Comparison of ENCODE assay signal across 8 mouse cellular contexts in the genomic region with DNA sequence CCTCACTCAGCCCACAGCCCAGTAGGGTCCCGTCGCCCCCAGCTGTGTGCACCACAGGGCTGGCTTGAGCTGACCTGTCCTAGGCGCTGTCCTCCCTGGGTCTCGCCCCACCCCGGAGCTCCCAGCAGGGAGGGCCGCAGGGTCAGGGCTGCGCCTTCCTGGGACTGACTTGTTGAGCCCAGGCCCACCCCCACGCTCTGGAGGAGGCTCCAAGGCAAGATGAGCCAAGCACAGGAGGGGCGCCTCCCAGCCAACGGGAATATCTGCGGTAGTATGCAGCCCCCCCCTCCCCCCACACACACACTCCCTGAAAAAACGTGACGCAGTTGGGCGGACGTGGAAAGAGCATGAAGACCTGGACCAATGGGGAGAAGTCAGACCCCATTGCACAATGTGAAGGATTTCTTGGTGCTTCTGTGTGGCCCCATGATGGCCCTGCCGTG. TPM values are rescaled to one million over a fixed set of nuclear protein-coding genes. Genes with fewer than 3 reads are reported as not detected.
DNase-seq lines count a peak whose midpoint lies in the region; ATAC-seq and TF ChIP-seq lines count a peak whose summit lies in the region.

No protein-coding gene starts in this region.

- H3K27me3 ChIP-seq in kidney, embryonic 15.5 days: no peaks in the 10 kb centered on the region
- H3K27me3 ChIP-seq in forebrain, postnatal 0 days (ENCODE audit: insufficient read depth, low read length): no peaks in the 10 kb centered on the region
- H3K27me3 ChIP-seq in hindbrain, embryonic 13.5 days: no peaks in the 10 kb centered on the region
- H3K27me3 ChIP-seq in lung, postnatal 0 days (replicated peaks; ENCODE audit: insufficient read depth, low read length): no peaks in the 10 kb centered on the region

- 11% methylated on average over 16 of the region's 16 CpGs for WGBS in kidney, embryonic 15.5 days
- WGBS in forebrain, postnatal 0 days: 29% methylated on average over 16 of the region's 16 CpGs
- 11% methylated on average over 16 of the region's 16 CpGs for WGBS in hindbrain, embryonic 13.5 days
- 10% methylated on average over 15 of the region's 16 CpGs for WGBS in lung, postnatal 0 days

- ATAC-seq in kidney, embryonic 15.5 days (replicated peaks; ENCODE audit: low FRiP score): peak; percentile 86
- peak; percentile 71 for ATAC-seq in forebrain, postnatal 0 days
- peak; percentile 49 for ATAC-seq in hindbrain, embryonic 13.5 days (ENCODE audit: low FRiP score)
- ATAC-seq in lung, postnatal 0 days: peak; percentile 88

- H3K4me3 ChIP-seq in kidney, embryonic 15.5 days (replicated peaks): peak overlapping the region; percentile 30
- H3K4me3 ChIP-seq in forebrain, postnatal 0 days (ENCODE audit: low read depth, low read length): no peak overlapping the region
- H3K4me3 ChIP-seq in hindbrain, embryonic 13.5 days: peak overlapping the region; percentile 23
- peak overlapping the region; percentile 17; the same call in 1 of the 2 replicates for H3K4me3 ChIP-seq in lung, postnatal 0 days (ENCODE audit: low read depth, low read length)

- TF ChIP-seq EP300 in lung, postnatal 0 days (IDR thresholded peaks at IDR 0.05): no peak; the same call in 1 of the 2 replicates

- DNase-seq in kidney, adult 11 months: no peak
- no peak for DNase-seq in forebrain, postnatal 0 days
- DNase-seq in lung, postnatal 0 days (ENCODE audit: low spot score): peak; percentile 92
- peak; percentile 44 for DNase-seq in ovary, postnatal 14 days (ENCODE audit: low spot score)
- no peak for DNase-seq in thymus, postnatal 36 days
- no peak for DNase-seq in right cerebral cortex, postnatal 4 days

- no peak for TF ChIP-seq CTCF in forebrain, postnatal 0 days (IDR thresholded peaks at IDR 0.05; ENCODE audit: low read depth)
- TF ChIP-seq CTCF in lung, postnatal 0 days (IDR thresholded peaks at IDR 0.05): no peak

- H3K36me3 ChIP-seq in kidney, embryonic 15.5 days: no peaks in the 10 kb centered on the region
- no peaks in the 10 kb centered on the region for H3K36me3 ChIP-seq in forebrain, postnatal 0 days (ENCODE audit: insufficient read depth)
- no peaks in the 10 kb centered on the region for H3K36me3 ChIP-seq in hindbrain, embryonic 13.5 days
- no peaks in the 10 kb centered on the region for H3K36me3 ChIP-seq in lung, postnatal 0 days (ENCODE audit: insufficient read depth, low read length)

- no peaks in the 10 kb centered on the region for H3K9me3 ChIP-seq in kidney, embryonic 15.5 days (replicated peaks)
- H3K9me3 ChIP-seq in forebrain, postnatal 0 days (ENCODE audit: low read length): no peaks in the 10 kb centered on the region
- H3K9me3 ChIP-seq in hindbrain, embryonic 13.5 days: no peaks in the 10 kb centered on the region
- no peaks in the 10 kb centered on the region for H3K9me3 ChIP-seq in lung, postnatal 0 days (ENCODE audit: low read length)

- H3K4me1 ChIP-seq in kidney, embryonic 15.5 days: peaks cover 14% of the 10 kb centered on the region
- H3K4me1 ChIP-seq in forebrain, postnatal 0 days (ENCODE audit: insufficient read depth): no peaks in the 10 kb centered on the region
- peaks cover 6% of the 10 kb centered on the region for H3K4me1 ChIP-seq in hindbrain, embryonic 13.5 days (replicated peaks)
- H3K4me1 ChIP-seq in lung, postnatal 0 days (ENCODE audit: insufficient read depth, low read depth, low read length): peaks cover 3% of the 10 kb centered on the region; the same call in 1 of the 2 replicates

- H3K4me2 ChIP-seq in kidney, embryonic 15.5 days: peak overlapping the region; percentile 56
- H3K4me2 ChIP-seq in forebrain, postnatal 0 days (ENCODE audit: low read depth): peak overlapping the region; percentile 33
- H3K4me2 ChIP-seq in hindbrain, embryonic 13.5 days: peak overlapping the region; percentile 51
- H3K4me2 ChIP-seq in lung, postnatal 0 days (replicated peaks; ENCODE audit: low read depth, low read length): peak overlapping the region; percentile 43

- H3K27ac ChIP-seq in kidney, embryonic 15.5 days: peak overlapping the region; percentile 11; the same call in 1 of the 2 replicates
- no peak overlapping the region for H3K27ac ChIP-seq in forebrain, postnatal 0 days (ENCODE audit: low read depth, low read length)
- H3K27ac ChIP-seq in hindbrain, embryonic 13.5 days: no peak overlapping the region
- H3K27ac ChIP-seq in lung, postnatal 0 days (ENCODE audit: low read length): peak overlapping the region; percentile 93

- no peak overlapping the region for H3K9ac ChIP-seq in kidney, embryonic 15.5 days
- H3K9ac ChIP-seq in forebrain, postnatal 0 days: no peak overlapping the region
- H3K9ac ChIP-seq in hindbrain, embryonic 13.5 days: no peak overlapping the region
- no peak overlapping the region for H3K9ac ChIP-seq in lung, postnatal 0 days (replicated peaks; ENCODE audit: low read depth)

RNA-seq across cellular contexts. Expression of a gene that starts 51.8 kb away (rescaled TPM):
- polyA plus RNA-seq in kidney, embryonic 15.5 days (2015; fragmentation: Nextera tagmentation; extraction: Ambion mirVana): not detected in 2 replicates
- total RNA-seq in forebrain, postnatal 0 days (2014; rRNA removed): not detected in 2 replicates
- polyA plus RNA-seq in forebrain, postnatal 0 days (2015; fragmentation: Nextera tagmentation; extraction: Ambion mirVana): not detected in 2 replicates
- not detected in 2 replicates for polyA plus RNA-seq in hindbrain, embryonic 13.5 days (2015; fragmentation: Nextera tagmentation; extraction: Ambion mirVana)
- polyA plus RNA-seq in lung, postnatal 0 days (2015; fragmentation: Nextera tagmentation; extraction: Ambion mirVana): not detected in 2 replicates

RNA-seq across cellular contexts. Expression of a gene that starts 58.1 kb away (rescaled TPM):
- polyA plus RNA-seq in kidney, embryonic 15.5 days (2015; fragmentation: Nextera tagmentation; extraction: Ambion mirVana): 54.6 and 54.7 TPM in 2 replicates
- 82.3 and 115 TPM in 2 replicates for total RNA-seq in forebrain, postnatal 0 days (2014; rRNA removed)
- 19.1 and 26.5 TPM in 2 replicates for polyA plus RNA-seq in forebrain, postnatal 0 days (2015; fragmentation: Nextera tagmentation; extraction: Ambion mirVana)
- 43.3 and 44.5 TPM in 2 replicates for polyA plus RNA-seq in hindbrain, embryonic 13.5 days (2015; fragmentation: Nextera tagmentation; extraction: Ambion mirVana)
- polyA plus RNA-seq in lung, postnatal 0 days (2015; fragmentation: Nextera tagmentation; extraction: Ambion mirVana): 36.1 and 41.3 TPM in 2 replicates

Comparison
In these comparisons a context has a peak if more than half of its experiments do, and no peak if none do; other contexts are left out.
1. H3K27ac ChIP-seq: peak in kidney, embryonic 15.5 days (single experiment) and lung, postnatal 0 days (single experiment); none in forebrain, postnatal 0 days (single experiment) and hindbrain, embryonic 13.5 days (single experiment).
2. DNase-seq: peak in lung, postnatal 0 days (single experiment) and ovary, postnatal 14 days (single experiment); none in kidney, adult 11 months (single experiment), forebrain, postnatal 0 days (single experiment), thymus, postnatal 36 days (0 of 2) and right cerebral cortex, postnatal 4 days (single experiment).
3. Peak in every context shown above with its lines, with median percentiles within 50 percentile points of each other: ATAC-seq and H3K4me2 ChIP-seq.